Mouse (Mus musculus) hindbrain, embryonic 11.5 days (tissue): ENCODE measurements around the gene Gin1. TPM values are rescaled to one million over a fixed set of nuclear protein-coding genes. Genes with fewer than 3 reads are reported as not detected.

Source experiments
- ATAC-seq: fragments of 200-750 bp; cut with Nextera tagmentation; 2 replicates; pipeline ENCODE4 v1.8.0; 2017; ENCODE audit warnings: mild to moderate bottlenecking, moderate TSS enrichment, moderate library complexity; ENCODE audit not compliant: low FRiP score
- DNase-seq: peaks from one replicate; pipeline ENCODE4 v3.0.0-alpha.2; 2015; ENCODE audit warnings: low spot score
- H3K27ac ChIP-seq: fragments of 300-500 bp; sonication (generic); 2 replicates; pipeline ENCODE4 v1.5.1; 2014; ENCODE audit warnings: mild to moderate bottlenecking, low read depth, low read length
- H3K27me3 ChIP-seq: fragments of 300-500 bp; sonication (generic); 2 replicates; pipeline ENCODE4 v1.6.1; 2014; ENCODE audit warnings: mild to moderate bottlenecking, low read length, moderate library complexity, mixed read lengths; ENCODE audit not compliant: control insufficient read depth, insufficient read depth
- H3K36me3 ChIP-seq: fragments of 300-500 bp; sonication (generic); 2 replicates; pipeline ENCODE4 v1.6.1; 2014; ENCODE audit warnings: mild to moderate bottlenecking, low read length, moderate library complexity, mixed read lengths; ENCODE audit not compliant: control insufficient read depth, insufficient read depth
- H3K4me1 ChIP-seq: fragments of 300-500 bp; sonication (generic); replicated peaks from 2 replicates; pipeline ENCODE4 v1.6.1; 2014; ENCODE audit warnings: low read length, mixed read lengths; ENCODE audit not compliant: control insufficient read depth, insufficient read depth
- H3K4me2 ChIP-seq: fragments of 300-500 bp; sonication (generic); replicated peaks from 2 replicates; pipeline ENCODE4 v1.6.1; 2014; ENCODE audit warnings: mild to moderate bottlenecking, low read depth, low read length
- H3K4me3 ChIP-seq: fragments of 300-500 bp; sonication (generic); 2 replicates; pipeline ENCODE4 v1.5.1; 2014; ENCODE audit warnings: low read depth, low read length
- H3K9ac ChIP-seq: fragments of 300-500 bp; sonication (generic); 2 replicates; pipeline ENCODE4 v1.6.1; 2014; ENCODE audit warnings: low read depth, low read length
- H3K9me3 ChIP-seq: fragments of 300-500 bp; sonication (generic); 2 replicates; pipeline ENCODE4 v1.6.1; 2016; ENCODE audit warnings: low read length; ENCODE audit not compliant: control insufficient read depth
- WGBS: fragments of 180-500 bp; shearing (Covaris S2); extraction: QIAGEN DNeasy Blood & Tissue Kit; methylation state at CpG from one replicate; pipeline ENCODE4 v1.1.7; 2014; 5-methylcytosine and 5-hydroxymethylcytosine counted together
- polyA plus RNA-seq: library from polyadenylated mRNA; unstranded; fragments of >200 nt; fragmentation: Nextera tagmentation; extraction: Ambion mirVana; gene quantifications from 2 replicates; pipeline ENCODE4 v1.2.1, GENCODE M21; 2014

The Gin1 gene
- 18.0 and 18.6 TPM in 2 replicates for polyA plus RNA-seq

DNA sequence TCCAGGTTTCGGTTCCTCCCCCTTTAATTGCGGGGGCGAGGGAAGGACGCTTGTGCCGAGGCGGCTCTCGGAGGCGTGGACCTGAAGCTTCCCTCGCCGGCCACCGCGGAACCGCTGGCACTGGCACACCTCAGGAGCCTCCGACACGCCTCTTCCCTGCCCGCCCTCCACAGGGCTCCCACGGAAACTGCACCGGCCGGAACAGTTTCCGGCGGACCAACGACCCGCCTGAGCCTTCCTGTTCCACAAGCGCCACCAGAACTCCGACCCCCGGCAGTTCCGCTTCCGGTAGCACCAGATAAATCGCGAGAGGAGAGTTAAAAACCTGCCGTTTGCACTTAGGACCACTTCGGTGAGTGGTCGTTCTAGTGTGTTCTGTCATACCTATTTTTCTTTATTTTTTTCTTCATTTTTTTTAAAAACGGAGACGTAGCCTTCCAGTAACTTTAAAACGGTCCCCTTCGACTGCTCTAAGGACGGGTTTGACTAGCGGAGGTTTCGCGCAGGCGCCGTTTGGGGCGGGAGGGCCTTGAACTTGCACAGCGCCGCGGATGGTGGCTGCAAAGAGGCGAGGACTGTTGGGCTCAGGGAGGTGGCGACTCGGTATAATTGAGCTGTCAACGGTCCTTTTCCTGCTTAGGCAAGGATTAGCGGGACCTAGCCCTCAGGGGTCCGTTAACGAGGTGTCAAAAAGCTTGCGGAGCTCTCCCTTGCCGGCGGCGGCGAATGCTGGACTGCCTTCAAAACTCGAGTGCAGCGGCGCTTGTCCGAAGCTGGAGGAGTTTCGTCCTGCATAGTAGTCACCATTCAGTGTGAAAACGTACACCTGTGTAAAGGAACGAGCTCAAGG, at the start of gene Gin1, which contains the start of gene Ppip5k2:
Gene Gin1, plus strand, starts transcription at position 269 of the 850 bp plus-strand sequence.
Gene Ppip5k2, minus strand, starts transcription at position 508 of the 850 bp plus-strand sequence.
- H3K9ac ChIP-seq = peak within 1 kb of the TSS; percentile 88
- H3K9me3 ChIP-seq = no peaks in the 10 kb centered on the region
- DNase-seq (peak; percentile 96), ATAC-seq (peak; percentile 99)
- peak within 1 kb of the TSS; percentile 61 for H3K27ac ChIP-seq
- H3K4me2 ChIP-seq = peak within 1 kb of the TSS; percentile 70
- peak within 1 kb of the TSS; percentile 84 for H3K4me3 ChIP-seq
- no peaks in the 10 kb centered on the region for H3K36me3 ChIP-seq
- under 1% methylated on average over 58 of the region's 66 CpGs for WGBS
- H3K4me1 ChIP-seq = no peaks in the 10 kb centered on the region
- no peaks in the 10 kb centered on the region for H3K27me3 ChIP-seq

DNA sequence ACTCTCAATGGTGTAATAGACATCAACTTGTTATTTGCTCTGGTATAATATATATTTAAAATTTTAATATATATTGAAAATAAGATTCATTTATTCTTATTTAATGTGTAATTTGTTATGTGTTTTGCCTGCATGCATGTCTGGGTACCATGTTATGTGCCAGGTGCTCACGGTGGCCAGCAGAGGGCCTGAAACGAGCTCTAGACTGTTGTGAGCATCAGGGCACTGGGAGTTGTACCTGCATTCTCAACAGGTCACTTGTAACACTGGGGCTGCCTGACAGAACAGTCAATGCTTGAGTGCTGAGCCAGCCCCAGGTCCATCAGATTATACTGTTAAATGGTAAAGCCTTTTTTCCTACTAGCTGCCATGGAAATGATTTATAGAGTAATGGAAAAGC, 43.2 kb upstream of the Gin1 start:
- no peak for DNase-seq
- Histone ChIP-seq H3K9ac (no peak overlapping the region), H3K36me3 (no peaks in the 10 kb centered on the region), H3K4me1 (no peaks in the 10 kb centered on the region), H3K27me3 (no peaks in the 10 kb centered on the region), H3K4me3 (no peak overlapping the region), H3K27ac (no peak overlapping the region), H3K9me3 (no peaks in the 10 kb centered on the region), H3K4me2 (no peak overlapping the region)
- ATAC-seq = peak; percentile 30; the same call in 1 of the 2 replicates
- 68% methylated on average over 2 of the region's 2 CpGs for WGBS

DNA sequence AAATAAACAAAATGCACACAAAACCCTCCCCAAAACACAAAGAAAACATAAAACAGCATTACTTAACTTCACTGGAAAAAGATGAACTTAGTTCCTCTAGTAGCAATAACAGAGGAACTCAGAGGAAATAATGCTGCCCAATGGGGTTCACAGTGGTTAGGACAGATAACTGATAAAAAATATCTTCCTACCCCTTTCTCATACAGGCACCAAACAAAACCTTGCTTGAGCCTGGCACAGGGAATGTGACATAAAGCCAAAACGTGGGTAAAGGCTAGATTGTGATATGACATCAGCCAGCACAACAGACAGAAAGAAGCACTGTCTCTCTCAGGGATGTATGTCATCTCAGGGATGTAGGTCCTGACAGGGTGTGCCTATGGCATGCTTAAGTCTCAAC, 40.6 kb upstream of the Gin1 start:
- WGBS = 91% methylated on average over 1 of the region's 1 CpGs
- no peaks in the 10 kb centered on the region for H3K36me3 ChIP-seq

DNA sequence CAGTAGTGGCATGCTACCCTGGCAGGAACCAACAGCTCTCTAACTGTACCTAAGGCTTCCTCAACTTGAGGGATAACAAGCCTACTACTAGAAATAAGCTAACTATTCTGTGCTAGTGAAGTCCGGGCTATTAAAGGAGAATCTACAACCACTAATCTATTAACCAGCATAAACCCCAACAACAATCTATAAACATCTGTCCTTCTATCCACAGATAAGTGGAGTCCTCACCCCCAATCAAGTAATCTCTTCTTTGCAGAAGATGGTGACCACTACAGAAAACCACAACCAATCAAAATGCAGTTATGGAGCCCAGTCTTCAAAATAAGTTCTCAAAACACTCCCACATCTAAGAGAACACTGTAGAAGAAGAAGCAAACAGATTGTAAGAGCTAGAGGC, 26.9 kb upstream of the Gin1 start:
- ATAC-seq = no peak
- no peak for DNase-seq
- H3K9me3 ChIP-seq = no peaks in the 10 kb centered on the region
- no peak overlapping the region for H3K9ac ChIP-seq
- no peak overlapping the region for H3K27ac ChIP-seq
- WGBS = 93% methylated on average over 1 of the region's 1 CpGs
- H3K27me3 ChIP-seq = no peaks in the 10 kb centered on the region
- no peak overlapping the region for H3K4me3 ChIP-seq
- H3K36me3 ChIP-seq = 0 out of 2 replicates have a peak, but pooled peaks cover 3% of the 10 kb centered on the region
- no peak overlapping the region for H3K4me2 ChIP-seq
- no peaks in the 10 kb centered on the region for H3K4me1 ChIP-seq

More for the DNA sequence above, 40.6 kb upstream of the Gin1 start:
- DNase-seq = no peak
- no peak overlapping the region for H3K4me3 ChIP-seq
- no peaks in the 10 kb centered on the region for H3K27me3 ChIP-seq
- no peaks in the 10 kb centered on the region for H3K9me3 ChIP-seq
- ATAC-seq = no peak
- no peak overlapping the region for H3K4me2 ChIP-seq
- no peaks in the 10 kb centered on the region for H3K4me1 ChIP-seq
- H3K27ac ChIP-seq = no peak overlapping the region
- H3K9ac ChIP-seq = no peak overlapping the region

DNA sequence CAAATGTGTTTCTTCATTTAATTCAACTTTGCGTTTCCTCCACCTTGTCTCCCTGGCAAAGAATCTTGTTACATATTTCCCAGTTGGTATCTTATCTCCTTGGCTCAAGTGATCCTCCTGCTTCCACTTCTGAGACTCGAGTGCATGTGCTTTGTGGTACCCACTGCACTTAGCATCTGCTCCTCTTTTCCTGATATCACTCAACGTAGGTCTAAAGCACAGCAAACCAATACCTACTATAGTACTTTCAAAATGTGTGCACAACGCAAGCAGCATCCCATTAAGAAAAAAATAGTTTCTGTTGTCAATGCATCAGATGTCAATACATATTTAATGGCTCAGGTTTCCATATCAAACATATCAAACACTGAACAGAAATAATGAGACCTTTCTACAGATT, 24.3 kb upstream of the Gin1 start:
- WGBS = 92% methylated on average over 4 of the region's 4 CpGs
- H3K36me3 ChIP-seq = no peaks in the 10 kb centered on the region
- H3K27ac ChIP-seq = no peak overlapping the region

DNA sequence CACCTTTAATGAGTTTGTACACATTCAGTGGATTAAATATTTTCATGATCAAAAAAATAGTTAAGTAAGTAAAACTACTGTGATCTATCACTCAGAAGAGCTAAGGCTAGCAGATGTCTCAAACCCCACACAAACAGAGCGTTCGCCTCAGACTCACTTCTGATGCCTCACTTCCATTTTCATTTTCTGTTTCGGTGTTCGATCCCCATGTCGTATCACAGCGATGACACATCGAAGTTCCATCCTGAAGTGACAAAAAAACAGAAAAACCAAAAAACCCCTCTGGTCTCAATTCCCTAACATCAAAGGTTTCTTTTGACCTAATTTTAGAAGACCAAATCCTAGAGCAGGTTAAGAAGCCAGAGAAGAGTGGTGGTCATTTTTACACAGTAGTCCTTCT, 23.7 kb upstream of the Gin1 start:
- no peak overlapping the region for H3K27ac ChIP-seq
- DNase-seq = no peak
- H3K4me1 ChIP-seq = no peaks in the 10 kb centered on the region
- no peak overlapping the region for H3K4me3 ChIP-seq
- no peak overlapping the region for H3K9ac ChIP-seq
- 95% methylated on average over 7 of the region's 7 CpGs for WGBS
- H3K9me3 ChIP-seq = no peaks in the 10 kb centered on the region
- no peaks in the 10 kb centered on the region for H3K27me3 ChIP-seq
- H3K4me2 ChIP-seq = no peak overlapping the region
- H3K36me3 ChIP-seq = no peaks in the 10 kb centered on the region
- no peak for ATAC-seq

More for the DNA sequence above, 24.3 kb upstream of the Gin1 start:
- no peak for ATAC-seq
- Histone ChIP-seq H3K9me3 (no peaks in the 10 kb centered on the region), H3K9ac (no peak overlapping the region), H3K4me1 (no peaks in the 10 kb centered on the region), H3K4me3 (no peak overlapping the region), H3K27me3 (no peaks in the 10 kb centered on the region), H3K4me2 (no peak overlapping the region)
- DNase-seq = no peak

DNA sequence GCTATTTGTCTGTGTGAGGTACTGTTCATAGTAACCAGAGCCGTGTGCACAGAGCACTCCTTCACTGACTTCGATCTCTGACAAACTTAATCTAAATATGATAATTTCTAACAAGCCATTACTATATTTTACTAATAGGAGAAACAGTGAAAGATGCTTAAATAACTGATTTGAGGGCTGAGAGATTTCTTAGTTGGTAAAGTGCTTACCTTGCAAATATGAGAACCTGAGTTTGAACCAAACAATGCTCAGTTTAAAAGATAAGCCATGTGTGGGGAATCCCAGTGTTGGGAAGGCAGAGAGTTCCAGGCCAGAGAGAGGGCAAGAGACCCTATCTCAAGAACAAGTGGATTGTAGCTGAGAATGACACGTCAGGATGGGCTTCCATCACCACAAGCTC, 21.8 kb upstream of the Gin1 start:
- no peaks in the 10 kb centered on the region for H3K9me3 ChIP-seq
- H3K9ac ChIP-seq = no peak overlapping the region
- no peaks in the 10 kb centered on the region for H3K27me3 ChIP-seq
- no peak overlapping the region for H3K27ac ChIP-seq
- no peak overlapping the region for H3K4me3 ChIP-seq
- 91% methylated on average over 3 of the region's 3 CpGs for WGBS
- H3K36me3 ChIP-seq = 0 out of 2 replicates have a peak, but pooled peaks cover 3% of the 10 kb centered on the region
- no peak for DNase-seq
- no peaks in the 10 kb centered on the region for H3K4me1 ChIP-seq
- H3K4me2 ChIP-seq = no peak overlapping the region
- ATAC-seq = no peak

DNA sequence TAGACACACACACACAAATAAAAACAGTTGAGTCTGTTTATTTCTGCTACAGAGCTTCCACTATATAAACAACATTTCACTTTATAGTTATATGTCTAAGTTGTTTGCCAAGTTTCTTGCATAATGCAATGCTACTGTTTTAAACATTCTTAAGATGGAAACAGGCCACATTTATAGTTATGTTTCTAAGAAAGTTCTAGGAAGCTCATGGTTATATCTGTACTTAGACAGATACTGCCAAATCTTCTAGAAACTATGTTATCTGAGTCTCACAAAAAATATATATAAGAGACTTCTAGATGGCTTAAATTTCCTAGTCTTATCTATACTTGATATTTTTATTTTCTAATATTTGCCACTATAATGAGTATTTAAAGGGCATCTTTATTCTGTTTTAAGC, 16.8 kb upstream of the Gin1 start:
- no peak for ATAC-seq
- DNase-seq = no peak
- no peak overlapping the region for H3K4me2 ChIP-seq

DNA sequence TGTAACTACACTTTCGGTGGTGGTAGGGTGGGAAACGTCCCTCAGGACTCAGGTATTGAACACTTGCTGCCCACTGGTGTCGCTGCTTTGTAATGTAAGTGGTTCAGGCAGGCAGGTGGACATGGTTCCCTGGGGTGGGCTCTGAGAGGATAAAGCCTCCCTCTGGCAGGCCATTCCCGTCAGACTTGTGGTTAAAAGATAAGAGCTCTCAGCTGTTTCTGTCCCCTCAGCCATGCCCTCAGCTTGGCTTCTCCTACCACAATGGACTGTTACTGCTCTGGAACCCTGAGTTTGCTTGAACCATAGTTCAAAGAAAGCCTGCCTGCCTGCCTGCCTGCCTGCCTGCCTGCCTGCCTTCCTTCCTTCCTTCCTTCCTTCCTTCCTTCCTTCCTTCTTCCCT, 15.6 kb upstream of the Gin1 start:
- Histone ChIP-seq H3K4me1 (no peaks in the 10 kb centered on the region), H3K4me3 (no peak overlapping the region), H3K27me3 (no peaks in the 10 kb centered on the region), H3K27ac (no peak overlapping the region), H3K9me3 (no peaks in the 10 kb centered on the region), H3K36me3 (0 out of 2 replicates have a peak, but pooled peaks cover 3% of the 10 kb centered on the region), H3K4me2 (no peak overlapping the region), H3K9ac (no peak overlapping the region)
- no peak for ATAC-seq
- 77% methylated on average over 4 of the region's 4 CpGs for WGBS
- DNase-seq = no peak

More for the DNA sequence above, 16.8 kb upstream of the Gin1 start:
- H3K36me3 ChIP-seq = 0 out of 2 replicates have a peak, but pooled peaks cover 3% of the 10 kb centered on the region
- H3K27me3 ChIP-seq = no peaks in the 10 kb centered on the region
- no peaks in the 10 kb centered on the region for H3K4me1 ChIP-seq
- no peak overlapping the region for H3K27ac ChIP-seq
- no peak overlapping the region for H3K4me3 ChIP-seq
- no peaks in the 10 kb centered on the region for H3K9me3 ChIP-seq
- H3K9ac ChIP-seq = no peak overlapping the region
